Comparison of ENCODE assay signal across 8 mouse cellular contexts in genomic region chr4:152126026-152126920, GRCm38 (mm10). TPM values are rescaled to one million over a fixed set of nuclear protein-coding genes. Genes with fewer than 3 reads are reported as not detected.
DNase-seq lines count a peak whose midpoint lies in the region; ATAC-seq and TF ChIP-seq lines count a peak whose summit lies in the region.

No protein-coding gene starts in this region.

- no peaks in the 10 kb centered on the region for H3K36me3 ChIP-seq in heart, embryonic 10.5 days
- no peaks in the 10 kb centered on the region for H3K36me3 ChIP-seq in midbrain, embryonic 11.5 days (ENCODE audit: control insufficient read depth, insufficient read depth, low read length)

- no peak for ATAC-seq in midbrain, embryonic 11.5 days (ENCODE audit: low FRiP score)

- TF ChIP-seq CTCF in cortical plate, adult 2 months (IDR thresholded peaks at IDR 0.05; ENCODE audit: extremely low read depth, insufficient read depth, low read length), result no peak

- no peak for DNase-seq in heart, embryonic 10.5 days (ENCODE audit: low spot score)
- DNase-seq in heart, adult 8-10 months (ENCODE audit: low spot score), result no peak
- peak; percentile 35 for DNase-seq in heart, postnatal 4 days
- peak; percentile 94 for DNase-seq in midbrain, embryonic 11.5 days (ENCODE audit: low spot score, missing footprints)
- DNase-seq in frontal cortex, postnatal 36 days (ENCODE audit: low spot score in 2 of 2), result no peak
- DNase-seq in urinary bladder, adult 18-20 months (ENCODE audit: low spot score in 2 of 2), result no peak
- no peak for DNase-seq in thymus, postnatal 14 days

- H3K27me3 ChIP-seq in heart, embryonic 10.5 days (ENCODE audit: insufficient read depth, poor library complexity, severe bottlenecking), result peaks cover 98% of the 10 kb centered on the region
- peaks cover 99% of the 10 kb centered on the region for H3K27me3 ChIP-seq in midbrain, embryonic 11.5 days (ENCODE audit: control insufficient read depth, insufficient read depth, low read length)

- no peak overlapping the region for H3K9ac ChIP-seq in midbrain, embryonic 11.5 days (ENCODE audit: low read length)

- TF ChIP-seq POLR2A in cortical plate, adult 2 months (IDR thresholded peaks at IDR 0.05; ENCODE audit: extremely low read depth, insufficient read depth, low read length), result no peak

- peaks cover 53% of the 10 kb centered on the region for H3K4me1 ChIP-seq in heart, embryonic 10.5 days
- H3K4me1 ChIP-seq in cortical plate, adult 2 months (ENCODE audit: control insufficient read depth, insufficient read depth, low read length), result no peaks in the 10 kb centered on the region
- H3K4me1 ChIP-seq in midbrain, embryonic 11.5 days (ENCODE audit: control insufficient read depth, insufficient read depth, low read length), result peaks cover 14% of the 10 kb centered on the region; the same call in 1 of the 2 replicates

- H3K27ac ChIP-seq in heart, embryonic 10.5 days, result peak overlapping the region; percentile 49; the same call in 1 of the 2 replicates
- no peak overlapping the region for H3K27ac ChIP-seq in cortical plate, adult 2 months (ENCODE audit: insufficient read depth, low read length)
- H3K27ac ChIP-seq in midbrain, embryonic 11.5 days (ENCODE audit: low read depth, low read length), result no peak overlapping the region

- H3K9me3 ChIP-seq in heart, embryonic 10.5 days, result no peaks in the 10 kb centered on the region
- no peaks in the 10 kb centered on the region for H3K9me3 ChIP-seq in midbrain, embryonic 11.5 days (ENCODE audit: control insufficient read depth, low read length)

- WGBS in heart, embryonic 10.5 days, result 6% methylated on average over 65 of the region's 65 CpGs
- 3% methylated on average over 65 of the region's 65 CpGs for WGBS in midbrain, embryonic 11.5 days

- H3K4me2 ChIP-seq in midbrain, embryonic 11.5 days, result peak overlapping the region; percentile 32

- peak overlapping the region; percentile 55 for H3K4me3 ChIP-seq in heart, embryonic 10.5 days
- H3K4me3 ChIP-seq in cortical plate, adult 2 months (ENCODE audit: insufficient read depth, low read length), result peak overlapping the region; percentile 2; the same call in 1 of the 2 replicates
- H3K4me3 ChIP-seq in midbrain, embryonic 11.5 days (ENCODE audit: low read depth, low read length), result peak overlapping the region; percentile 18

RNA-seq across cellular contexts. Expression of gene Tnfrsf25, which starts 10.5 kb away (rescaled TPM):
- 0.90 and 1.3 TPM in 2 replicates for polyA plus RNA-seq in heart, embryonic 10.5 days (2016; fragmentation: Nextera tagmentation; extraction: Ambion mirVana)
- 1 to 10 TPM; 1.1 to 3.2 (median 1.8) TPM for total RNA-seq in heart, adult 8-10 months (2022)
- 12.7 and 14.7 TPM in 2 replicates for polyA plus RNA-seq in cortical plate, adult 2 months (2012; rRNA removed)
- total RNA-seq in heart, postnatal 4 days (2021), result 1 to 10 TPM in 1 of 2 experiments, under 1 TPM in 1; 0.88 to 2.2 TPM
- polyA plus RNA-seq in midbrain, embryonic 11.5 days (2014; fragmentation: Nextera tagmentation; extraction: Ambion mirVana), result 0.28 and 0.31 TPM in 2 replicates

RNA-seq across cellular contexts. Expression of gene Espn, which starts 25.9 kb away (rescaled TPM):
- polyA plus RNA-seq in heart, embryonic 10.5 days (2016; fragmentation: Nextera tagmentation; extraction: Ambion mirVana), result 1.4 and 4.0 TPM in 2 replicates
- total RNA-seq in heart, adult 8-10 months (2022), result 1 to 10 TPM; 2.6 to 3.5 (median 3.0) TPM
- polyA plus RNA-seq in cortical plate, adult 2 months (2012; rRNA removed), result 1.8 and 2.6 TPM in 2 replicates
- total RNA-seq in heart, postnatal 4 days (2021), result 1 to 10 TPM; 1.5 to 1.8 TPM
- polyA plus RNA-seq in midbrain, embryonic 11.5 days (2014; fragmentation: Nextera tagmentation; extraction: Ambion mirVana), result 0.33 and 0.61 TPM in 2 replicates

RNA-seq across cellular contexts. Expression of gene Hes2, which starts 32.4 kb away (rescaled TPM):
- not detected in 2 replicates for polyA plus RNA-seq in heart, embryonic 10.5 days (2016; fragmentation: Nextera tagmentation; extraction: Ambion mirVana)
- not detected for total RNA-seq in heart, adult 8-10 months (2022)
- not detected in 2 replicates for polyA plus RNA-seq in cortical plate, adult 2 months (2012; rRNA removed)
- total RNA-seq in heart, postnatal 4 days (2021), result not detected
- polyA plus RNA-seq in midbrain, embryonic 11.5 days (2014; fragmentation: Nextera tagmentation; extraction: Ambion mirVana), result 1.0 and 1.4 TPM in 2 replicates

RNA-seq across cellular contexts. Expression of gene Acot7, which starts 51.7 kb away (rescaled TPM):
- 43.7 and 48.9 TPM in 2 replicates for polyA plus RNA-seq in heart, embryonic 10.5 days (2016; fragmentation: Nextera tagmentation; extraction: Ambion mirVana)
- total RNA-seq in heart, adult 8-10 months (2022), result 10 to 100 TPM; 63.9 to 80.9 (median 69.3) TPM
- polyA plus RNA-seq in cortical plate, adult 2 months (2012; rRNA removed), result 333 and 334 TPM in 2 replicates
- total RNA-seq in heart, postnatal 4 days (2021), result 10 to 100 TPM; 54.3 to 58.4 TPM
- polyA plus RNA-seq in midbrain, embryonic 11.5 days (2014; fragmentation: Nextera tagmentation; extraction: Ambion mirVana), result 92.5 and 93.5 TPM in 2 replicates

RNA-seq across cellular contexts. Expression of gene Plekhg5, which starts 54.0 kb away (rescaled TPM):
- polyA plus RNA-seq in heart, embryonic 10.5 days (2016; fragmentation: Nextera tagmentation; extraction: Ambion mirVana), result 10.1 and 10.2 TPM in 2 replicates
- total RNA-seq in heart, adult 8-10 months (2022), result 10 to 100 TPM; 11.9 to 15.0 (median 14.3) TPM
- 59.9 and 72.3 TPM in 2 replicates for polyA plus RNA-seq in cortical plate, adult 2 months (2012; rRNA removed)
- 10 to 100 TPM; 35.0 to 35.3 TPM for total RNA-seq in heart, postnatal 4 days (2021)
- polyA plus RNA-seq in midbrain, embryonic 11.5 days (2014; fragmentation: Nextera tagmentation; extraction: Ambion mirVana), result 3.6 and 5.1 TPM in 2 replicates

Comparison
In these comparisons a context has a peak if more than half of its experiments do, and no peak if none do; other contexts are left out.
1. DNase-seq: peak in heart, postnatal 4 days (single experiment) and midbrain, embryonic 11.5 days (single experiment); none in heart, embryonic 10.5 days (single experiment), heart, adult 8-10 months (single experiment), frontal cortex, postnatal 36 days (0 of 2), urinary bladder, adult 18-20 months (0 of 2) and thymus, postnatal 14 days (single experiment).
2. H3K4me3 ChIP-seq: peak in every context shown above with its lines; median percentile 55 in heart, embryonic 10.5 days; 18 in midbrain, embryonic 11.5 days; 2 in cortical plate, adult 2 months.